Mouse (Mus musculus): Measurements from ENCODE around the gene Arl5c. TPM values are rescaled to one million over a fixed set of nuclear protein-coding genes. Genes with fewer than 3 reads are reported as not detected.

Gene Arl5c
- polyA plus RNA-seq, 1 experiment: 1.1 TPM

DNA sequence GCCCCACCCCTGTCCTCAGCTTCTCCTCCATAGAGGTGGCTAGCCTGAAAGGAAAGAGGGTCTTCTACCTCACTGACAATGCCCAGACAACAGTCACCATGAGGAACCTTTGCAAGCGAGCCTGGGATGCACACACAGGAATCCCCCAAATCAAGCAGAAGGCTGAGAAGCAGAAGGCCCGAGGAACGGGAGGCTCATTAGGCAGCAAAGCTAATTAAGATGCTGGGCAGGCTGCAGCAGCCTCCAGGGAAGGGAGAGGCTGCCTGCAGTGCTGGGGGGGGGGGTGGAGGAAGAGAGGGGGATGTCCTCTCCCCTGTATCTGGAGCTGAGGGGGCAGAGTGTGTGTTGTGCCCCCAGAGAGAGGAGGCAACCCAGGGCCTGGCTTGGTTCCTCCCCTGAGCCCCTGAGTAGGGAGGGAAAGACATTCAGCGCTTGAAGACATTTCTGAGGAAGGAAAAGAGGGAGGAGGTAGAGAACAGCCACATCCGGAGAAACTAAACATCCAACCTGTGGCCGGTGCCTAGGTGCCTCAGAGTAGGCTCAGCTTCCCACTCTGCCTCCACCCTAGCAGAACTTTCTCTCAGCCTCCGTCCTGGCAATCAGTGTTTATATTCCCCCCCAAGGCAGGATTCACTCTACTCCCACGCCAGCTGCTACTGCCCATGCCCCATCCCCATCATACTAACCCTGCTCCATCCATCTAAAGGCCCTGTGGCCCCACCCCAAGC is 24.1 kb upstream of the Arl5c start:
- no peak overlapping the region for H3K4me3 ChIP-seq (ENCODE audit: low read depth, low read length)
- TF ChIP-seq POLR2A (IDR thresholded peaks at IDR 0.05; ENCODE audit: low read depth, low read length) (no peak), CTCF (IDR thresholded peaks at IDR 0.05; ENCODE audit: extremely low read depth, insufficient read length, insufficient replicate concordance, low read depth, low read length) (no peak)

DNA sequence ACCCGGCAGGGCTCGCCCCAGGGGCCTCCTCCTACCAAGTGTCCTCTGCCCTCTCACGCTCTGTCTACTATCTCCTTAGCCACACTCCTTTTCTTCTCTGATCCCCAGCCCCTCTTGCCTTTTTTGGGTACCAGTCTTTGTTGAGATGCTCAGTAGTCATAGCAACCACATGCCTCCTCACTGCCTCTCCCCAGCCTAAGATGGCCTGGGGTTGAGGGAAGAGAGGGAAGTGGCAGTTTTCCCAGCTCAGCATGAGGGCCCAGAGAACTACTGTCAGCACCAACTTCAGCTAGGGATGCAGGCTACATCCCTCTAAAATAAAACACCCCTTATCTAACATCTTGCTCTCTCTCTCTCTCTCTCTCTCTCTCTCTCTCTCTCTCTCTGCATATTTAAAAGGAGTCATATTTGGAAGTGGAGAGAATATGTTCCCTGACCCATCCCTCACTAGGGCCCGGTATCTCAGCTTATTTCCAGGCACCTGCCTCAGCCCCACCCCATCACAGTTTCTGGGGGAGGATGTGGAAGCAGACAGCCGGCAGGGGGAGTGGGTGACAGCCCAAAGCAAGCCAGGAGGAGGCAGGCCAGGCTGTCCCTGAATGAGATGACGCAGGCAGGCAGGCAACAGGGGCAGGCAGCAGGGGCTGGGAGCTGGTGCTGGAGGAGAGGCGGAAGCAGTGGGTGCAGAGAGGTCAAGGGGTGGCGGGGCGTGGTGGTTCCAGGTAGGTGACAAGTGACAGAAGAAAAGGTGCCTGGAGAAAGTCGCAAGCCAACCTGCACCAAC is 23.1 kb upstream of the Arl5c start:
- peak overlapping the region; percentile 5; the same call in 1 of the 2 replicates for H3K4me3 ChIP-seq (ENCODE audit: low read depth, low read length)
- no peak for TF ChIP-seq POLR2A (IDR thresholded peaks at IDR 0.05; ENCODE audit: low read depth, low read length)
- 0 out of 2 replicates have a peak, but pooled peaks have one; percentile 10 for TF ChIP-seq CTCF (IDR thresholded peaks at IDR 0.05; ENCODE audit: extremely low read depth, insufficient read length, insufficient replicate concordance, low read depth, low read length)
- no peaks in the 10 kb centered on the region for H3K36me3 ChIP-seq (ENCODE audit: control insufficient read depth, insufficient read depth, low read length)
- WGBS: 37% methylated on average over 10 of the region's 10 CpGs
- H3K4me1 ChIP-seq (ENCODE audit: control insufficient read depth, insufficient read depth, insufficient read length, low read length): peaks cover 15% of the 10 kb centered on the region
- H3K27me3 ChIP-seq (ENCODE audit: control insufficient read depth, insufficient read depth, low read length): no peaks in the 10 kb centered on the region; the same call in 1 of the 2 replicates
- H3K27ac ChIP-seq (ENCODE audit: insufficient read depth, low read depth, low read length): no peak overlapping the region

More for the DNA sequence above, 24.1 kb upstream of the Arl5c start:
- Histone ChIP-seq H3K36me3 (ENCODE audit: control insufficient read depth, insufficient read depth, low read length) (no peaks in the 10 kb centered on the region), H3K27me3 (ENCODE audit: control insufficient read depth, insufficient read depth, low read length) (no peaks in the 10 kb centered on the region; the same call in 1 of the 2 replicates), H3K4me1 (ENCODE audit: control insufficient read depth, insufficient read depth, insufficient read length, low read length) (peaks cover 15% of the 10 kb centered on the region), H3K27ac (ENCODE audit: insufficient read depth, low read depth, low read length) (no peak overlapping the region)
- WGBS: 64% methylated on average over 8 of the region's 8 CpGs

DNA sequence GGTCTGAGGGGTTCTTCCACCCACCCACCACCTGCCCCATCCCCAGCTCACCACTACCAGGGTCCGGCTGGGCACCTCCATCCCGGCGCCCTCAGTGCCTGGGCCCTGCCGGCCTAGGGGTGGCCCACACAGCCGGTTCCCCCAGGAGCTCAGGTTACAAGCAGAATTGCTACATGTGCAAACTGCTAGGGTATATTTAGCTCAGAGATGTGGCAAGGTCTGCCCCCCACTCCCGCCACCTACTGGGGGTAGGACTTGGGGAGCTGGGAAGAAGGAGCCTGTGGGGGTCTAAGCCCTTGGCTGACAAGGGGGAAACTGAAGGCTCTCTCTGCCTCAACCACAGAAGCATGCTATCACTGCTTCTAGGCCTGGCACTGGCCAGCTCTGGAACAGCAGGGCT is 22.2 kb upstream of the Arl5c start:
- no peaks in the 10 kb centered on the region for H3K36me3 ChIP-seq (ENCODE audit: control insufficient read depth, insufficient read depth, low read length)
- WGBS: 86% methylated on average over 6 of the region's 6 CpGs
- H3K4me1 ChIP-seq (ENCODE audit: control insufficient read depth, insufficient read depth, insufficient read length, low read length): peaks cover 15% of the 10 kb centered on the region
- TF ChIP-seq CTCF (IDR thresholded peaks at IDR 0.05; ENCODE audit: extremely low read depth, insufficient read length, insufficient replicate concordance, low read depth, low read length) (no peak), POLR2A (IDR thresholded peaks at IDR 0.05; ENCODE audit: low read depth, low read length) (no peak)
- no peaks in the 10 kb centered on the region; the same call in 1 of the 2 replicates for H3K27me3 ChIP-seq (ENCODE audit: control insufficient read depth, insufficient read depth, low read length)
- no peak overlapping the region for H3K4me3 ChIP-seq (ENCODE audit: low read depth, low read length)
- H3K27ac ChIP-seq (ENCODE audit: insufficient read depth, low read depth, low read length): no peak overlapping the region

DNA sequence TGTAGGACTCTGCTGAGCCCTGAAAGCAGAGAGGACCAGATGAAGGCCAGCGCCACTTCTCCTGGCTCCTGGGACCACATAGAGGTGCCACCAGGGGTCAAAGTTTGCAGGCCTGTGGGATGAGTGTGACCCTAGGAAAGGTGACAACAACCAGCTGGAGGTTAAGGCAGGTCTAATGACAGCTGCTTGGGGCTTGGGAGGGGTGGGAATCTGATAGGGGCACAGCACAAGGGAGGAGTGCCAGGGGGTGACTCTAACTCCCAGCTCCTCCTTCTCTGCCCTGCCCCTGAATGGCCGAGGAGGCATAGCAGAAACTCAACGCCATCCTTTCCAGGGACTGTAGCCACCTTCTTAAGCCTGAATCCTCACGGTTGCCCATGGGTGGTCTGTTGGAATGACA is 20.8 kb upstream of the Arl5c start:
- H3K27me3 ChIP-seq (ENCODE audit: control insufficient read depth, insufficient read depth, low read length): no peaks in the 10 kb centered on the region
- H3K36me3 ChIP-seq (ENCODE audit: control insufficient read depth, insufficient read depth, low read length): no peaks in the 10 kb centered on the region
- peaks cover 21% of the 10 kb centered on the region for H3K4me1 ChIP-seq (ENCODE audit: control insufficient read depth, insufficient read depth, insufficient read length, low read length)
- H3K4me3 ChIP-seq (ENCODE audit: low read depth, low read length): no peak overlapping the region
- TF ChIP-seq CTCF (IDR thresholded peaks at IDR 0.05; ENCODE audit: extremely low read depth, insufficient read length, insufficient replicate concordance, low read depth, low read length): no peak
- no peak for TF ChIP-seq POLR2A (IDR thresholded peaks at IDR 0.05; ENCODE audit: low read depth, low read length)
- 83% methylated on average over 4 of the region's 4 CpGs for WGBS
- H3K27ac ChIP-seq (ENCODE audit: insufficient read depth, low read depth, low read length): no peak overlapping the region

DNA sequence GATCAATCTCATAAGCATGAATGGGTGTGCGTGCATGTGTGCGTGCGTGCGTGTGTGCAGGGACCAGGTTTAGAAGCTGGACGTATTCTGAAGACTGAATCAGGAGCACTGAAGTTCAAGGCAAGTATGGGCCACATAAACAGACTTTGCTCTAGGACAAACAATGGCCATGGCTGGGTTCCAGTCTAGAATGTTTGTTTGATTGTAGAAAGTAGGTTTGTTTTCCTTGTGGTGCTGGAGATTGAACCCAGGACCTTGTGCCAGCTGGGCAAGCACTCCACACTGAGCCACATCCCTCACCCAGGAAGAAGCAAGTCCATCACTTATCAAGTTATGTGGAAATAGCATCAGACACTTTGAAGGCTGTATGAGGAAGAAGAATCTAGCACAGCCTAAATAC is 20.2 kb upstream of the Arl5c start:
- Histone ChIP-seq H3K4me3 (ENCODE audit: low read depth, low read length) (no peak overlapping the region), H3K27ac (ENCODE audit: insufficient read depth, low read depth, low read length) (no peak overlapping the region), H3K36me3 (ENCODE audit: control insufficient read depth, insufficient read depth, low read length) (no peaks in the 10 kb centered on the region), H3K27me3 (ENCODE audit: control insufficient read depth, insufficient read depth, low read length) (no peaks in the 10 kb centered on the region), H3K4me1 (ENCODE audit: control insufficient read depth, insufficient read depth, insufficient read length, low read length) (peaks cover 17% of the 10 kb centered on the region)
- 65% methylated on average over 5 of the region's 5 CpGs for WGBS
- TF ChIP-seq POLR2A (IDR thresholded peaks at IDR 0.05; ENCODE audit: low read depth, low read length) (no peak), CTCF (IDR thresholded peaks at IDR 0.05; ENCODE audit: extremely low read depth, insufficient read length, insufficient replicate concordance, low read depth, low read length) (no peak)

DNA sequence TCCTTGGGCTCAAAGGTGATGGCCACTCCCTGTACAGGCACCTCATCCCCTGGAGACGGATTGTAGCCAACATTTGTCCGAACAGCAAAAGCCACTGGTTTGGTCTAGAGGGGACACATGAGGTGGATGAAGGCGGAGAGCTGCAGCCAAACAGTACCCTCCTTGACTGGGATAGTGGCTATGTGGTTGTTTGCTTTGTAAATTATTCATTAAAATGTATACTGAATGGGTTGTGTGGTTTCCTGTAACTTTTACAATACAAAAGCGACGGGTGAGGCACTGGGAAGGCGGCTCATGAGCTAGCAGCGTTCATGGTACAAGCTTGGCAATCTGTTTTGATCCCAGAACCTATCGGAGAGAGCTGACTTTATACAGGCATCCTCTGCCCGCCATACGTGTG is 16.9 kb upstream of the Arl5c start:
- 45% methylated on average over 10 of the region's 10 CpGs for WGBS
- Histone ChIP-seq H3K27me3 (ENCODE audit: control insufficient read depth, insufficient read depth, low read length) (no peaks in the 10 kb centered on the region), H3K36me3 (ENCODE audit: control insufficient read depth, insufficient read depth, low read length) (no peaks in the 10 kb centered on the region), H3K4me1 (ENCODE audit: control insufficient read depth, insufficient read depth, insufficient read length, low read length) (peaks cover 9% of the 10 kb centered on the region; the same call in 1 of the 2 replicates), H3K4me3 (ENCODE audit: low read depth, low read length) (no peak overlapping the region), H3K27ac (ENCODE audit: insufficient read depth, low read depth, low read length) (no peak overlapping the region)
- TF ChIP-seq POLR2A (IDR thresholded peaks at IDR 0.05; ENCODE audit: low read depth, low read length) (no peak), CTCF (IDR thresholded peaks at IDR 0.05; ENCODE audit: extremely low read depth, insufficient read length, insufficient replicate concordance, low read depth, low read length) (no peak)

DNA sequence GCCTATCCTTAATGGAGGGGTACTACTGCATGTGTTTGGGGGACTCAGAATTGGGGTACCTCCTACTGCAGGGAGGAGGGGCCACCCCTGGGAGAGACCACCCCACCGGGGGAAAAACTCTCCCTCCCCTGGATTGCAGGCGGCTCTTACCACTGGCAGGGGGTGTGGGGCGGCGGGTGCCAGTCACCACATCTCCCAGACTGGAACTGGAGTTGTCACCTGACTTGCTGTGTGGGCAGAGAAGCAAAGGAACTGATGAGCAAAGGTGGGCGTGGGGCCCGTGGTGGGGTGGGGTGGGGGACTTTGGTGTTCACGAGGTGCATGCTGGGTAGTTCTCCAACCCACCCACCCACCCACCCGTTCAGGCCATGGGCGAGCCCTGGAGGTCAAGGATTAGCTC is 15.7 kb upstream of the Arl5c start:
- TF ChIP-seq CTCF (IDR thresholded peaks at IDR 0.05; ENCODE audit: extremely low read depth, insufficient read length, insufficient replicate concordance, low read depth, low read length) (no peak), POLR2A (IDR thresholded peaks at IDR 0.05; ENCODE audit: low read depth, low read length) (no peak)
- WGBS: 52% methylated on average over 9 of the region's 9 CpGs
- Histone ChIP-seq H3K4me1 (ENCODE audit: control insufficient read depth, insufficient read depth, insufficient read length, low read length) (peaks cover 9% of the 10 kb centered on the region; the same call in 1 of the 2 replicates), H3K4me3 (ENCODE audit: low read depth, low read length) (no peak overlapping the region), H3K27ac (ENCODE audit: insufficient read depth, low read depth, low read length) (no peak overlapping the region), H3K36me3 (ENCODE audit: control insufficient read depth, insufficient read depth, low read length) (no peaks in the 10 kb centered on the region), H3K27me3 (ENCODE audit: control insufficient read depth, insufficient read depth, low read length) (no peaks in the 10 kb centered on the region)
